34 mouse cellular contexts compared by ENCODE assay signal in the genomic region with DNA sequence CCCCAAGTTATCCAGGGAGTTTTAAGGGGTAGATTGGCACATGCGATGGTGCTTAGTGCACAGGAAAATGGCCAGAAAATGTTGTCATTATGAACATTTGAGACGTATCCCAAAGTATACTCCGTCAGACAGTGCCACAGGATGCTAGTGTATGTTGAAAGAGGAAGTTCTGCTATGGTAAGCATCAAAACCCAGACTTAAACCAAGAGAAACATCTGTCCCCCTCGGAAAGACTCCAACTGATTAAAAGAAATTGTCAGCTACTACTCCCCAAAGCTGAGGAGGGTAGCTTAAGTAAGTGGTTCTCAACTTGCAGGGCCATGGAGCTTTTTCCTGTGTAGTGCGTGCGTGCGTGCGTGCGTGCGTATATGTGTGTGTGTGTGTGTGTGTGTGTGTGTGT. TPM values are rescaled to one million over a fixed set of nuclear protein-coding genes. Genes with fewer than 3 reads are reported as not detected.
DNase-seq lines count a peak whose midpoint lies in the region; ATAC-seq and TF ChIP-seq lines count a peak whose summit lies in the region.
"Had no signal": no experiment of that assay in that cellular context is flagged by ENCODE, and none has a peak within 500 bp of the region (broad histone marks: within the 10 kb centered on the region; RNA-seq: fewer than 3 reads in every experiment).

No protein-coding gene starts in this region.

- peaks cover 47% of the 10 kb centered on the region for H3K27me3 ChIP-seq in midbrain, embryonic 10.5 days (ENCODE audit: low read depth, poor library complexity, severe bottlenecking)
- H3K27me3 ChIP-seq in midbrain, embryonic 16.5 days (ENCODE audit: control insufficient read depth, insufficient read depth, low read depth, low read length), result no peaks in the 10 kb centered on the region
- peaks cover 0 to 4% of the 10 kb centered on the region in 2 experiments; a peak in 1 of 4 replicates for H3K27me3 ChIP-seq in MEL (ENCODE audit: control insufficient read depth in 1 of 2, insufficient read depth in 2 of 2, low read length in 2 of 2)
- H3K27me3 ChIP-seq: CH12.LX had no signal

- H3K36me3 ChIP-seq in midbrain, embryonic 10.5 days, result no peaks in the 10 kb centered on the region
- H3K36me3 ChIP-seq in midbrain, embryonic 16.5 days (ENCODE audit: control insufficient read depth, insufficient read depth, low read length), result no peaks in the 10 kb centered on the region
- H3K36me3 ChIP-seq in MEL (ENCODE audit: control insufficient read depth in 1 of 2, insufficient read depth in 2 of 2, low read length in 2 of 2), result peaks cover 0 to 6% of the 10 kb centered on the region in 2 experiments; a peak in 1 of 4 replicates
- H3K36me3 ChIP-seq: embryonic facial prominence, embryonic 12.5 days; embryonic facial prominence, embryonic 15.5 days; G1E; heart, embryonic 12.5 days; heart, embryonic 15.5 days; hindbrain, embryonic 12.5 days; hindbrain, embryonic 15.5 days had no signal

- H3K4me1 ChIP-seq in midbrain, embryonic 10.5 days, result peaks cover 4% of the 10 kb centered on the region
- 0 out of 2 replicates have a peak, but pooled peaks cover 3% of the 10 kb centered on the region for H3K4me1 ChIP-seq in midbrain, embryonic 16.5 days (ENCODE audit: control insufficient read depth, insufficient read depth, low read length)
- H3K4me1 ChIP-seq in MEL (ENCODE audit: control insufficient read depth in 1 of 2, insufficient read depth in 2 of 2, low read length in 2 of 2), result peaks cover 2 to 11% of the 10 kb centered on the region in 2 experiments; a peak in 3 of 4 replicates

- no peak for TF ChIP-seq EP300 in MEL (IDR thresholded peaks at IDR 0.05; ENCODE audit: low read depth in 1 of 2, low read length in 2 of 2)

- intact Hi-C loops in left cerebral cortex, postnatal 4 days (cut with DNase I), result loop anchor here (2.0 to 10.0 kb wide), 2 partner anchors 123 to 407 kb away; a partner anchor contains a TSS
- intact Hi-C loops in left cerebral cortex, postnatal 10 days (cut with DNase I), result loop anchor here (5.0 to 10.0 kb wide), 4 partner anchors 173 to 1360 kb away; a partner anchor contains a TSS

- ATAC-seq in midbrain, embryonic 16.5 days, result no peak
- peak; percentile 57 for ATAC-seq in granulocyte monocyte progenitor cell, adult 5-6 weeks (replicated peaks; ENCODE audit: poor library complexity, severe bottlenecking)
- ATAC-seq: activated CD4-positive, CD25-positive, alpha-beta regulatory T cell, adult 4 months; intestine, postnatal 0 days had no signal

- TF ChIP-seq POLR2A in MEL (IDR thresholded peaks at IDR 0.05; ENCODE audit: control insufficient read depth in 1 of 2, insufficient read depth in 1 of 2, low read depth in 1 of 2, low read length in 2 of 2, poor library complexity in 1 of 2), result no peak

- no peaks in the 10 kb centered on the region for H3K9me3 ChIP-seq in midbrain, embryonic 10.5 days (replicated peaks)
- no peaks in the 10 kb centered on the region for H3K9me3 ChIP-seq in midbrain, embryonic 16.5 days (replicated peaks; ENCODE audit: control insufficient read depth, low read length, poor library complexity, severe bottlenecking)
- H3K9me3 ChIP-seq in MEL (replicated peaks; ENCODE audit: insufficient read depth, low read length), result no peaks in the 10 kb centered on the region
- H3K9me3 ChIP-seq: embryonic facial prominence, embryonic 12.5 days; embryonic facial prominence, embryonic 15.5 days; G1E; heart, embryonic 12.5 days; heart, embryonic 15.5 days; hindbrain, embryonic 12.5 days; hindbrain, embryonic 15.5 days had no signal

- no peak overlapping the region for H3K4me2 ChIP-seq in midbrain, embryonic 16.5 days (ENCODE audit: low read length)

- WGBS in midbrain, embryonic 10.5 days, result 92% methylated on average over 10 of the region's 10 CpGs
- WGBS in midbrain, embryonic 16.5 days, result 89% methylated on average over 10 of the region's 10 CpGs

- no peak for TF ChIP-seq CTCF in MEL (IDR thresholded peaks at IDR 0.05 in 2 of 3, conservative IDR thresholded peaks at IDR 0.05 in 1 of 3; ENCODE audit: control insufficient read depth in 1 of 3, insufficient read depth in 1 of 3, low read depth in 2 of 3, low read length in 3 of 3, poor library complexity in 1 of 3, severe bottlenecking in 1 of 3)

- peak; percentile 10 for DNase-seq in midbrain, embryonic 10.5 days (ENCODE audit: low spot score)
- peak; percentile 46 for DNase-seq in MEL (ENCODE audit: low read depth, low spot score)
- DNase-seq in spleen, postnatal 10 days (ENCODE audit: low spot score in 2 of 2), result no peak
- DNase-seq in left cerebral cortex, postnatal 4 days, result no peak
- no peak for DNase-seq in left cerebral cortex, postnatal 10 days (ENCODE audit: extremely low spot score in 1 of 2, low spot score in 2 of 2)
- DNase-seq: adrenal gland, adult 8-10 months; adrenal gland, postnatal 25 days; B cell, adult 2 months; cerebellum, adult 11-12 months; cerebellum, adult 8-10 months; cerebellum, postnatal 10 days; gastrocnemius, postnatal 25 days; heart, postnatal 10 days had no signal

- no peak overlapping the region for H3K27ac ChIP-seq in midbrain, embryonic 10.5 days (replicated peaks)
- no peak overlapping the region for H3K27ac ChIP-seq in midbrain, embryonic 16.5 days (ENCODE audit: low read length)
- no peak overlapping the region for H3K27ac ChIP-seq in MEL (ENCODE audit: control insufficient read depth, low read depth, low read length)
- H3K27ac ChIP-seq: embryonic facial prominence, embryonic 12.5 days; embryonic facial prominence, embryonic 15.5 days; heart, embryonic 15.5 days; hindbrain, embryonic 12.5 days; hindbrain, embryonic 15.5 days had no signal

- no peak for TF ChIP-seq RAD21 in MEL (IDR thresholded peaks at IDR 0.05; ENCODE audit: low read depth, low read length)

- no peak overlapping the region for H3K9ac ChIP-seq in midbrain, embryonic 16.5 days (ENCODE audit: low read depth, low read length)
- no peak overlapping the region for H3K9ac ChIP-seq in MEL (ENCODE audit: control insufficient read depth, low read depth, low read length, poor library complexity, severe bottlenecking)
- H3K9ac ChIP-seq: embryonic facial prominence, embryonic 15.5 days had no signal

- H3K79me2 ChIP-seq in MEL (ENCODE audit: control insufficient read depth, insufficient read depth, low read length, poor library complexity), result peaks cover 1% of the 10 kb centered on the region; the same call in 1 of the 2 replicates

- no peak overlapping the region for H3K4me3 ChIP-seq in midbrain, embryonic 10.5 days
- no peak overlapping the region for H3K4me3 ChIP-seq in midbrain, embryonic 16.5 days (ENCODE audit: low read depth, low read length)
- H3K4me3 ChIP-seq in MEL (ENCODE audit: control insufficient read depth in 1 of 2, insufficient read depth in 1 of 2, low read depth in 2 of 2, low read length in 2 of 2), result no peak overlapping the region

RNA-seq across cellular contexts. Expression of a gene that starts 12.6 kb away (rescaled TPM):
- 0.05 and 0.11 TPM in 2 replicates for polyA plus RNA-seq in midbrain, embryonic 10.5 days (2016; fragmentation: Nextera tagmentation; extraction: Ambion mirVana)
- 0.23 and 0.25 TPM in 2 replicates for polyA plus RNA-seq in midbrain, embryonic 16.5 days (2015; fragmentation: Nextera tagmentation; extraction: Ambion mirVana)
- 0.12 TPM in 1 of 2 replicates, not detected in the other for total RNA-seq in MEL (2012; rRNA removed)
- polyA plus RNA-seq in MEL (2012; ENCODE audit: insufficient read depth in 1 of 2, insufficient read length in 2 of 2, low read depth in 1 of 2, low replicate concordance in 2 of 2, missing spikeins in 1 of 2), result under 1 TPM in 1 of 2 experiments, not detected in 1; 0.25 TPM
- not detected in 2 replicates for total RNA-seq in granulocyte monocyte progenitor cell, adult 5-6 weeks (2014; fragmentation: Nextera tagmentation)
- total RNA-seq in granulocyte monocyte progenitor cell, adult 5-6 weeks (2017), result not detected in 2 replicates
- not detected for total RNA-seq in left cerebral cortex, postnatal 4 days (2021)
- total RNA-seq in left cerebral cortex, postnatal 10 days (2021), result not detected
- total RNA-seq: adrenal gland, adult 8-10 months; adrenal gland, postnatal 25 days; CH12.LX; gastrocnemius, adult 8-10 months; gastrocnemius, postnatal 25 days; heart, adult 8-10 months; heart, postnatal 10 days; hematopoietic stem cell, adult 5-6 weeks had no signal
- polyA plus RNA-seq: activated CD4-positive, CD25-positive, alpha-beta regulatory T cell, adult 4 months; brain, embryonic 14.5 days; embryonic facial prominence, embryonic 15.5 days; forebrain, embryonic 14.5 days; G1E; gonadal fat pad, adult 2 months; heart, embryonic 12.5 days; intestine, postnatal 0 days had no signal

RNA-seq across cellular contexts. Expression of a gene that starts 22.6 kb away (rescaled TPM):
- not detected in 2 replicates for polyA plus RNA-seq in midbrain, embryonic 10.5 days (2016; fragmentation: Nextera tagmentation; extraction: Ambion mirVana)
- polyA plus RNA-seq in midbrain, embryonic 16.5 days (2015; fragmentation: Nextera tagmentation; extraction: Ambion mirVana), result not detected in 2 replicates
- total RNA-seq in MEL (2012; rRNA removed), result not detected in 2 replicates
- not detected for polyA plus RNA-seq in MEL (2012; ENCODE audit: insufficient read depth in 1 of 2, insufficient read length in 2 of 2, low read depth in 1 of 2, low replicate concordance in 2 of 2, missing spikeins in 1 of 2)
- total RNA-seq in granulocyte monocyte progenitor cell, adult 5-6 weeks (2014; fragmentation: Nextera tagmentation), result not detected in 2 replicates
- total RNA-seq in granulocyte monocyte progenitor cell, adult 5-6 weeks (2017), result not detected in 2 replicates
- not detected for total RNA-seq in left cerebral cortex, postnatal 4 days (2021)
- not detected for total RNA-seq in left cerebral cortex, postnatal 10 days (2021)
- total RNA-seq: adrenal gland, adult 8-10 months; adrenal gland, postnatal 25 days; CH12.LX; forebrain, postnatal 0 days; G1E; gastrocnemius, adult 8-10 months; gastrocnemius, postnatal 25 days; heart, adult 8-10 months; heart, postnatal 10 days; hematopoietic stem cell, adult 5-6 weeks had no signal
- polyA plus RNA-seq: activated CD4-positive, CD25-positive, alpha-beta regulatory T cell, adult 4 months; brain, embryonic 14.5 days; embryonic facial prominence, embryonic 12.5 days; embryonic facial prominence, embryonic 15.5 days; forebrain, embryonic 11.5 days; forebrain, embryonic 14.5 days; forebrain, postnatal 0 days; G1E; gonadal fat pad, adult 2 months; heart, embryonic 12.5 days; heart, embryonic 15.5 days; hindbrain, embryonic 12.5 days; hindbrain, embryonic 15.5 days; intestine, embryonic 14.5 days; intestine, postnatal 0 days had no signal

RNA-seq across cellular contexts. Expression of a gene that starts 23.8 kb away (rescaled TPM):
- 0.11 and 0.17 TPM in 2 replicates for polyA plus RNA-seq in midbrain, embryonic 10.5 days (2016; fragmentation: Nextera tagmentation; extraction: Ambion mirVana)
- polyA plus RNA-seq in midbrain, embryonic 16.5 days (2015; fragmentation: Nextera tagmentation; extraction: Ambion mirVana), result 0.19 and 0.25 TPM in 2 replicates
- total RNA-seq in MEL (2012; rRNA removed), result 0.04 and 0.07 TPM in 2 replicates
- under 1 TPM in 1 of 2 experiments, not detected in 1; 0.07 TPM for polyA plus RNA-seq in MEL (2012; ENCODE audit: insufficient read depth in 1 of 2, insufficient read length in 2 of 2, low read depth in 1 of 2, low replicate concordance in 2 of 2, missing spikeins in 1 of 2)
- not detected in 2 replicates for total RNA-seq in granulocyte monocyte progenitor cell, adult 5-6 weeks (2014; fragmentation: Nextera tagmentation)
- not detected in 2 replicates for total RNA-seq in granulocyte monocyte progenitor cell, adult 5-6 weeks (2017)
- total RNA-seq in left cerebral cortex, postnatal 4 days (2021), result not detected
- not detected for total RNA-seq in left cerebral cortex, postnatal 10 days (2021)
- total RNA-seq: adrenal gland, adult 8-10 months; adrenal gland, postnatal 25 days; CH12.LX; forebrain, postnatal 0 days; G1E; gastrocnemius, adult 8-10 months; gastrocnemius, postnatal 25 days; heart, adult 8-10 months; heart, postnatal 10 days; hematopoietic stem cell, adult 5-6 weeks had no signal
- polyA plus RNA-seq: brain, embryonic 14.5 days; forebrain, embryonic 14.5 days; G1E; gonadal fat pad, adult 2 months had no signal

RNA-seq across cellular contexts. Expression of a gene that starts 28.8 kb away (rescaled TPM):
- polyA plus RNA-seq in midbrain, embryonic 10.5 days (2016; fragmentation: Nextera tagmentation; extraction: Ambion mirVana), result not detected in 2 replicates
- polyA plus RNA-seq in midbrain, embryonic 16.5 days (2015; fragmentation: Nextera tagmentation; extraction: Ambion mirVana), result not detected in 2 replicates
- total RNA-seq in MEL (2012; rRNA removed), result not detected in 2 replicates
- polyA plus RNA-seq in MEL (2012; ENCODE audit: insufficient read depth in 1 of 2, insufficient read length in 2 of 2, low read depth in 1 of 2, low replicate concordance in 2 of 2, missing spikeins in 1 of 2), result not detected
- not detected in 2 replicates for total RNA-seq in granulocyte monocyte progenitor cell, adult 5-6 weeks (2014; fragmentation: Nextera tagmentation)
- total RNA-seq in granulocyte monocyte progenitor cell, adult 5-6 weeks (2017), result not detected in 2 replicates
- total RNA-seq in left cerebral cortex, postnatal 4 days (2021), result not detected
- total RNA-seq in left cerebral cortex, postnatal 10 days (2021), result not detected
- total RNA-seq: adrenal gland, adult 8-10 months; adrenal gland, postnatal 25 days; CH12.LX; forebrain, postnatal 0 days; gastrocnemius, adult 8-10 months; gastrocnemius, postnatal 25 days; heart, adult 8-10 months; heart, postnatal 10 days; hematopoietic stem cell, adult 5-6 weeks had no signal
- polyA plus RNA-seq: activated CD4-positive, CD25-positive, alpha-beta regulatory T cell, adult 4 months; brain, embryonic 14.5 days; embryonic facial prominence, embryonic 12.5 days; forebrain, embryonic 11.5 days; forebrain, embryonic 14.5 days; forebrain, postnatal 0 days; G1E; gonadal fat pad, adult 2 months; heart, embryonic 12.5 days; heart, embryonic 15.5 days; hindbrain, embryonic 12.5 days; hindbrain, embryonic 15.5 days; intestine, embryonic 14.5 days; intestine, postnatal 0 days had no signal

RNA-seq across cellular contexts. Expression of a gene that starts 30.4 kb away (rescaled TPM):
- polyA plus RNA-seq in midbrain, embryonic 10.5 days (2016; fragmentation: Nextera tagmentation; extraction: Ambion mirVana), result 0.35 TPM in 2 replicates
- polyA plus RNA-seq in midbrain, embryonic 16.5 days (2015; fragmentation: Nextera tagmentation; extraction: Ambion mirVana), result 0.47 and 0.59 TPM in 2 replicates
- 0.12 TPM in 1 of 2 replicates, not detected in the other for total RNA-seq in MEL (2012; rRNA removed)
- polyA plus RNA-seq in MEL (2012; ENCODE audit: insufficient read depth in 1 of 2, insufficient read length in 2 of 2, low read depth in 1 of 2, low replicate concordance in 2 of 2, missing spikeins in 1 of 2), result under 1 TPM in 1 of 2 experiments, not detected in 1; 0.61 TPM
- not detected in 2 replicates for total RNA-seq in granulocyte monocyte progenitor cell, adult 5-6 weeks (2014; fragmentation: Nextera tagmentation)
- not detected in 2 replicates for total RNA-seq in granulocyte monocyte progenitor cell, adult 5-6 weeks (2017)
- not detected for total RNA-seq in left cerebral cortex, postnatal 4 days (2021)
- not detected for total RNA-seq in left cerebral cortex, postnatal 10 days (2021)
- total RNA-seq: adrenal gland, adult 8-10 months; adrenal gland, postnatal 25 days; CH12.LX; forebrain, postnatal 0 days; gastrocnemius, adult 8-10 months; gastrocnemius, postnatal 25 days; heart, adult 8-10 months; heart, postnatal 10 days; hematopoietic stem cell, adult 5-6 weeks had no signal
- polyA plus RNA-seq: brain, embryonic 14.5 days; forebrain, embryonic 14.5 days; G1E; intestine, postnatal 0 days had no signal

Comparison
In these comparisons a context has a peak if more than half of its experiments do, and no peak if none do; other contexts are left out.
1. DNase-seq: peak in midbrain, embryonic 10.5 days (single experiment) and MEL (single experiment); none in spleen, postnatal 10 days (0 of 2), left cerebral cortex, postnatal 4 days (single experiment) and left cerebral cortex, postnatal 10 days (0 of 2).